Mouse (Mus musculus) embryonic fibroblast, embryonic 13.5 days (primary cell): ENCODE data around the gene Dapk1.

Experiments used
- CTCF ChIP-seq: IDR thresholded peaks from 2 replicates; pipeline ENCODE4 v1.5.1; 2011; ENCODE audit warnings: mild to moderate bottlenecking, control low read depth, low read length, moderate library complexity, borderline replicate concordance; ENCODE audit not compliant: insufficient read depth
- POLR2A ChIP-seq: IDR thresholded peaks from 2 replicates; pipeline ENCODE4 v1.6.1; 2011; ENCODE audit warnings: low read depth, mild to moderate bottlenecking, control low read depth, low read length, moderate library complexity

GRCm38 (mm10) chr13:60674301-60674700 lies 72.6 kb downstream of the Dapk1 start:
- no peak for TF ChIP-seq CTCF
- TF ChIP-seq POLR2A, result no peak
